9 mouse cellular contexts compared by ENCODE assay signal in genomic region chr17:12723986-12724766, GRCm38 (mm10). TPM values are rescaled to one million over a fixed set of nuclear protein-coding genes. Genes with fewer than 3 reads are reported as not detected.
A peak's percentile ranks its signal among the peaks of the same experiment; 100 is the strongest.
DNase-seq lines count a peak whose midpoint lies in the region; ATAC-seq lines count a peak whose summit lies in the region.
"Had no signal": no experiment of that assay in that cellular context is flagged by ENCODE, and none has a peak within 500 bp of the region (broad histone marks: within the 10 kb centered on the region; RNA-seq: fewer than 3 reads in every experiment).

No protein-coding gene starts in this region.

- H3K36me3 ChIP-seq in intestine, embryonic 16.5 days (ENCODE audit: control insufficient read depth, insufficient read depth, low read length), result no peaks in the 10 kb centered on the region

- no peaks in the 10 kb centered on the region for H3K27me3 ChIP-seq in intestine, embryonic 16.5 days (replicated peaks; ENCODE audit: control insufficient read depth, insufficient read depth, low read length)

- WGBS in intestine, embryonic 16.5 days, result 63% methylated on average over 5 of the region's 5 CpGs

- no peaks in the 10 kb centered on the region for H3K9me3 ChIP-seq in intestine, embryonic 16.5 days (ENCODE audit: control insufficient read depth, low read length)

- ATAC-seq in intestine, embryonic 16.5 days, result peak; percentile 90

- no peak overlapping the region for H3K4me2 ChIP-seq in intestine, embryonic 16.5 days (ENCODE audit: low read depth, low read length)

- no peak overlapping the region for H3K4me3 ChIP-seq in intestine, embryonic 16.5 days (ENCODE audit: low read length)

- peak overlapping the region; percentile 87 for H3K27ac ChIP-seq in intestine, embryonic 16.5 days (ENCODE audit: low read length)

- H3K4me1 ChIP-seq in intestine, embryonic 16.5 days (ENCODE audit: control insufficient read depth, insufficient read depth, low read length), result peaks cover 44% of the 10 kb centered on the region

- no peak overlapping the region for H3K9ac ChIP-seq in intestine, embryonic 16.5 days (ENCODE audit: low read depth, low read length)

- intact Hi-C loops in gastrocnemius, postnatal 36 days (cut with DNase I), result loop anchor here (2.0 kb wide), 1 partner anchor 45 kb away; the partner anchor contains the start of gene Igf2r
- intact Hi-C loops in gastrocnemius, postnatal 14 days (cut with DNase I; ENCODE audit: low total_unique reads), result no loop called here

- peak; percentile 63 for DNase-seq in gastrocnemius, adult 18-20 months (ENCODE audit: low spot score)
- DNase-seq in gastrocnemius, postnatal 36 days, result no peak
- peak; percentile 41 for DNase-seq in gastrocnemius, postnatal 14 days
- DNase-seq in lung, postnatal 14 days, result peak; percentile 32
- no peak for DNase-seq in natural killer cell, adult 2 months (ENCODE audit: low spot score in 2 of 2)
- no peak for DNase-seq in left cerebral cortex, adult 9 months (ENCODE audit: low spot score in 2 of 2)
- no peak for DNase-seq in right cerebral cortex, postnatal 25 days

RNA-seq across cellular contexts. Expression of gene Igf2r, which starts 45.3 kb away (rescaled TPM):
- 10 to 100 TPM; 42.4 to 43.3 TPM for total RNA-seq in gastrocnemius, adult 18-20 months (2021)
- 10 to 100 TPM; 41.0 to 42.8 TPM for total RNA-seq in gastrocnemius, postnatal 36 days (2021)
- 10 to 100 TPM; 64.3 to 72.6 TPM for total RNA-seq in gastrocnemius, postnatal 14 days (2021)
- polyA plus RNA-seq in intestine, embryonic 16.5 days (2015; fragmentation: Nextera tagmentation; extraction: Ambion mirVana), result 26.6 and 36.2 TPM in 2 replicates

RNA-seq across cellular contexts. Expression of gene Slc22a1, which starts 48.5 kb away (rescaled TPM):
- under 1 TPM in 1 of 2 experiments, not detected in 1; 0.62 TPM for total RNA-seq in gastrocnemius, adult 18-20 months (2021)
- total RNA-seq in gastrocnemius, postnatal 36 days (2021), result not detected
- not detected for total RNA-seq in gastrocnemius, postnatal 14 days (2021)
- 0.31 and 0.32 TPM in 2 replicates for polyA plus RNA-seq in intestine, embryonic 16.5 days (2015; fragmentation: Nextera tagmentation; extraction: Ambion mirVana)
- total RNA-seq: hematopoietic stem cell, adult 5-6 weeks had no signal

Comparison
In these comparisons a context has a peak if more than half of its experiments do, and no peak if none do; other contexts are left out.
1. DNase-seq: peak in gastrocnemius, adult 18-20 months (single experiment), gastrocnemius, postnatal 14 days (single experiment) and lung, postnatal 14 days (single experiment); none in gastrocnemius, postnatal 36 days (0 of 2), natural killer cell, adult 2 months (0 of 2), left cerebral cortex, adult 9 months (0 of 2) and right cerebral cortex, postnatal 25 days (single experiment).